Mouse (Mus musculus) cerebellum, adult (tissue): ENCODE results near the gene Becn1.

Source experiments
- ATAC-seq: cut with Nextera tagmentation; 2 replicates; pipeline ENCODE4 v1.9.2; 2017; ENCODE audit warnings: mild to moderate bottlenecking, moderate library complexity, mixed read lengths; ENCODE audit not compliant: insufficient number of reproducible peaks, low FRiP score, low TSS enrichment

The Becn1 gene

GRCm38 (mm10) chr11:101245855-101246701 is 56.0 kb downstream of the Becn1 start, which contains the start of gene Ramp2:
Gene Ramp2 (plus strand): TSS chr11:101246028.
- ATAC-seq = no peak

GRCm38 (mm10) chr11:101245071-101245470 is 57.0 kb downstream of the Becn1 start:
- no peak for ATAC-seq

- ATAC-seq = no peak
Observed at GRCm38 (mm10) chr11:101238071-101238647, 63.9 kb downstream of the Becn1 start.

GRCm38 (mm10) chr11:101236782-101237181 is 65.3 kb downstream of the Becn1 start:
- no peak for ATAC-seq
